Mouse (Mus musculus) adrenal gland (tissue): ENCODE data around the gene Foxc2.

Experiments used
- intact Hi-C: fragments of 180-260 bp; cut with DNase I; formaldehyde crosslinking; loops from one replicate; pipeline ENCODE4 v1.15.1; 2025
- long read RNA-seq, 2 experiments: library from polyadenylated mRNA; unstranded; transcript quantifications; one replicate each; pipeline ENCODE4 v2.0.0; 2020; ENCODE audit warnings: borderline replicate concordance in 1 of 2; ENCODE audit not compliant: insufficient replicate concordance in 1 of 2

Foxc2 gene
- long read RNA-seq, experiment 1, partial matches to known transcripts = 0 of 4 reads
- long read RNA-seq, experiment 1, other reads (novel, unspliced or antisense) = 0 of 4 reads
- long read RNA-seq, experiment 2, partial matches to known transcripts = 0 of 4 reads
- long read RNA-seq, experiment 2, other reads (novel, unspliced or antisense) = 0 of 4 reads

DNA sequence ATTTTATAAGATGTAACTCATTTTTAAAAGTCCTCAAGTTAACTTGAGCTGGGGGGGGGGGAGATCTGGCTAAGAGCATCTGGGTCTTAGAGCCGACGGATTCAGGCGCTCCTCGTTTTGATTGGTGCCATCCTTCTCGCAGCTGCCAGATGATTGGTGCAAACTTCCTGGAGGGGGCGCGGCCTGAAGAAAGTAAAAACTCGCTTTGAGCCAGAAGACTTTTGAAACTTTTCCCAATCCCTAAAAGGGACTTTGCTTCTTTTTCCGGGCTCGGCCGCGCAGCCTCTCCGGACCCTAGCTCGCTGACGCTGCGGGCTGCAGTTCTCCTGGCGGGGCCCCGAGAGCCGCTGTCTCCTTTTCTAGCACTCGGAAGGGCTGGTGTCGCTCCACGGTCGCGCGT, at the start of gene Foxc2:
Foxc2 (plus strand) TSS at position 224 of the 400 bp plus-strand sequence.
- intact Hi-C loops = no loop called here

DNA sequence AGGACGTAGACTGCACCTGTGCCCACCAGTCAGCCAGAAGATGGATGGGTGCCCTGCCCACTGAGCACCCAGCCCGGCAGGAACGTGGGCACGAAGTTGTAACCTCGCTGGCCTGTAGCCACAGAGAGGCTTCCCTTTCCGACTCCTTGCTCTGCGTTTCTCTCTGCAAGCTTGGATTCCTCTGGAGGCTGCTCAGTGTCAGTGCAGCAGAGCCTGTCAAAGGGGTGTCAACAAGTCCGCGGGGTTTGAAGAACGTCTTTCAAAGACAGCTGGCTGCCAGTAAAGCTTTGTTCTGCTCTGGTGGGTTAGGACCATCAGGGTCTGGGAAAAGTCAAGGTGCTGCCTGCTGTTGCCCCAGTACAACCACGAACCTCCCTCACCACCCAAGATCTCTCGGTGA, 44.5 kb upstream of the Foxc2 start:
- intact Hi-C loops = no loop called here

DNA sequence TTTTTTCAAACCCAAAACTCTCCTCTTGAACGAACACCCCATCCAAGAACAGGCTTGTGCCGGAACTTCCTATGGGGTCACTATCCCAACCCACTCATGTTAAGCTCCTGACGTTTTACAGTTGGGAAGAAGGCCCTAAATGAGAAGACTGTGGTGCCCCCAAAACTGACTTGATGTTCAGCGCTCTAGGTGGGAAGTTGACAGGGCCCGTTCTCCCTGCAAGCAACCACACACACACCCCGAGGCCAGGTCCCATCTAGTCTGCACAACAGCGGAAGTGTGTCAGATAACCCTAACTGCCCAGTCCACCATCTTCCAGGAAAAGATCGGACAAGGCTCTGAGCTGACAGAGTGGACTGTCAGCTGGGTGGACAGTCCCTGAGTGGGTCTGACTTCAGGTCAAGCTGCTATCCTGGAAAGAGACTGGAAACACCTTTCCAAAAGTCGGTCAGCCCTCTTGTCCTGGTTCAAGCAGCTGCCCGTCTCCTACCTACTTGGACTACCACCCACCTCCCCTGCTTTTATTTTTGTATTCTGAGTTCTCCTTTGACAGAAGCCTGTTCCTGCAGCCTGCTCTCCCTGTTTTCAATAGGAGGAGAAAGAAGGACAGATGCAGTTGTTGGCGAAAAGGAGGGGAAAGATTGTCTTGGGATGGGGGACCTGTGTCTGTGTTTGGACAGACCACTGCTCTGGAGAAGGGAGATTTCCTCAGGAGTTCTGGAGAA, 43.4 kb upstream of the Foxc2 start:
- intact Hi-C loops = no loop called here

- intact Hi-C loops = no loop called here
These were observed 42.5 kb upstream of the Foxc2 start for GRCm38 (mm10) chr8:121073174-121074107.

- intact Hi-C loops = no loop called here
These were observed 41.7 kb upstream of the Foxc2 start for GRCm38 (mm10) chr8:121074108-121074847.

DNA sequence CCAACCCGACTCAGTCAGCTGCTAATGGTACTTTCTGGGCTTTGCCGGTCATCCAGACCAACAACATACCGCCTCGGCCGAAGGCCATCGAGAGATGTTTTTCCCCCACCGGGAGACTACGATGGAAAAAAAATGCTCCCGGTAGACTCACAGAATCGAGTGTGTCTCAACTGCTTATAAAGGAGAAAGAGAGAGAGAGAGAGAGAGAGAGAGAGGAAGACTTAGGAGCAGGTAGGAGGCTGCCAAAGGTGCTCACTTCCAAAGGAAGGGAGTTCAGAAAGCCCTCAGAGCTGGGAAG, 41.2 kb upstream of the Foxc2 start:
- intact Hi-C loops = no loop called here

DNA sequence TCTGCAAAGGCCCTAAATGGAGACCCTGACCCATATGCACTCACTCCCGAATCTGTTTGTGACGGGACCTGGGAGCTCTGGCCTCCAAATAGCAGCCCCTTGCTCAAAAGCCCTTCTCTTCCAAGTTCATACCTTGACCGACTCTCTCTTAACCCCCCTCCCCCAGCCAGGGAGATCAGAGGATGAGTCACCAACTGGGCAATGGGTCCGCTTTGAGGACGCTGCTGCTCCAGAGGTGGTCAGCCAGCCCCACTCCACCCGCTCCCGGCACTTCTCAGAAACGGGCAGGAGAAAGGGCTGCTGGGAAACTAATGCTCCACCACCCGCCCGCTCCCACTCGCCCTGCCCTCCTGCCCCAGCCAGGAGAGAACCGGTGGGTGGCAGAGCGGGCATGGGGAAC, 40.0 kb upstream of the Foxc2 start:
- intact Hi-C loops = no loop called here

DNA sequence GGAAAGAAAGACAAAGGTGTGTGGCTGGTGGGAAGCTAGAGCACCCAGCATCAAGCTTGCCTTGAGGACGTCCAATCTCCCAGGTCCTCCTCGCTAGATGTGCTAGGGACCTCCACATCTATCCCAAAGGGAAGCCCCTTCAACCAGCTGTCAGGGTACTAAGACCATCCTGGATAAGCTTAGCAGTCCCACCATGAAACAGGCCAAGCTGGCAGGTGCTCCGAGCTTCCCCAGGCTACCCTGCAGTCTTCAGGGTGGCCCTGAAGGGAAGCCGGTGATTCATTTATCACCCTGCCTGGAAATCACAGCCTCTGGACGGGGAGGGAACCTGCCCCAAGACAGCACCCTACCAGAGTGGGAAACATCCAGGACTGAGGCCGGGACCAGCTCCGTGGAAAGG, 39.4 kb upstream of the Foxc2 start:
- intact Hi-C loops = no loop called here

- intact Hi-C loops = no loop called here
These were observed 37.2 kb upstream of the Foxc2 start for GRCm38 (mm10) chr8:121078721-121079120.

- intact Hi-C loops = no loop called here
These were observed 36.8 kb upstream of the Foxc2 start for GRCm38 (mm10) chr8:121079201-121079600.

DNA sequence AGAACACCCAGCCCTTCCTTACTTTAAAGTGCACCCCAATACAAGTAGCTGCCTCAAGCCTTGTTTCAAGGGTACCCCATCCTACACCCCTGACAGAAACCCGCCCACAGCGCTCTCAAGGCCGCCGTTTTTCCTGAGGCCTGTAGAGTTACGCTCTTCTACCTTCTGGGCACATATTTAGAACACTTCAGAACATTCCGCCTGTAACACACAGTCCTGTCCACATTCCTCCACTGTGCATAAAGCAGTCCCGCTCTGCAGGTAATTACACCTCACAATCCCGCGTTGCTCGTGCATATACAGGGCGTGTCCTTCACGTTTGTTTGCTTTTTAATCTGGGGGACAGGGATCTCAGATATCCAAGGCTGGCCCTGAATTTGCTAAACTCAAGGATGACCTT, 36.0 kb upstream of the Foxc2 start:
- intact Hi-C loops = no loop called here

GRCm38 (mm10) chr8:121080361-121081090, 35.4 kb upstream of the Foxc2 start:
- intact Hi-C loops = no loop called here

DNA sequence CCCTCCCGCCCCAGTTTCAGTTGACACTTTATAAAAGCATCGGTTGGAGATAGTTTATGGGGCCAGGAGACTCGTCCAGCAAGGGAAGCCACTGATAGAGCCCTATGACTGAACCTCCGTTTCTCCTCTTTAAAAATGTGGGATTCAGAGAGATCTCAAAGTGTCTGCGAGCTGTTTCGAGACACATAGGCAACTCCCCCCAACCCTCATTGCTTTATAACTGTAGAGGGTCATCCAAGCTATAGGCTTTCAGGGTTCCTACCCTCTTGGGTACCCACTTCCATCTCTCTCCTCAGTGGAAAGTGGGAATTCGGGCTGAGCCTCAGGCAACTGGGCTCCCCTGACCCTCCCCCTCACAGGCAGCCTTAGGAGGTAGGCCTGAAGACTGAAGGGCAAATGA, 34.6 kb upstream of the Foxc2 start:
- intact Hi-C loops = no loop called here

DNA sequence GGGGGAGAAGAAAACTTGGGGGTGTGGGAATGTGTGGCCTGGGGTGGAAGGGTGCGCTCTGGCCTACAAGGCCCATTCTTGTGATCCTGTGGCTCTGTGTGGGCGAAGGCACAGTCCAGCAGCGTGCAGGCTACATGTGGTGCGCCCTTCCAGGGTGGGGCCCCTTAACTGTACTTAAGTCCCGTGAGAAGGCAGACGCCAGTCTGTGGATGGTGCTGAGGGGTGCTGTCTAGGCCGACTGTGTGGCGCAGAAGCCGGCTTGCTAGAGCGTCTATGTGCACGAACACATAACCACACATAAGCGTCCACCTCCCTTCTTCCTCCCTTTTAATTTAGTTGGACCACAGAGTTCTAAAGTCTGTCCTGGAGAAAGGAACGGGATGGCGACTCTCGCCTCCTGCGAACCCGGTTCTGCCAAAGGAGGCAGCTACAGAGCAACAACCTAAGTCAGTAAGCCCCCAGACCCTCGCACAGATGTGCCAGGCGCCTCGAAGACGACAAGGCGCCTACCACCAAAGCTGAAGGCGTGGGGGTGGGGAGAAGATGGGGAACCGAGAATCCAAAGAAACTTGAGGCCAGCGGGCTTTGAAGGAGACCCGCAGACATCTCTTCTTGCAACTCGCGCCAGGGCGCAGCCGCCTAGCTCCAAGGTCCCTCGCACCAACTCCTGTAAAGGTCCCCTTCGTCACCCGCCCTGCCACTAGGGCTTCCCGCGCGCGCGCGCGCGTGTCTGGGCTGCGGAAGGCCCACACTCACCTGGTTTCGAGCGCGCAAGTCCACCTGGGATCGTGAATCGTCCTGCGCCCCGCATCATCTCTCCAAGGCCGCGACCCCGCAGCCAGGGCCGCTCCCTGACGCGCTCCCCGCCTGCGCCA, 33.5 kb upstream of the Foxc2 start:
- intact Hi-C loops = no loop called here

GRCm38 (mm10) chr8:121083093-121083935, 32.7 kb upstream of the Foxc2 start:
- intact Hi-C loops = no loop called here

DNA sequence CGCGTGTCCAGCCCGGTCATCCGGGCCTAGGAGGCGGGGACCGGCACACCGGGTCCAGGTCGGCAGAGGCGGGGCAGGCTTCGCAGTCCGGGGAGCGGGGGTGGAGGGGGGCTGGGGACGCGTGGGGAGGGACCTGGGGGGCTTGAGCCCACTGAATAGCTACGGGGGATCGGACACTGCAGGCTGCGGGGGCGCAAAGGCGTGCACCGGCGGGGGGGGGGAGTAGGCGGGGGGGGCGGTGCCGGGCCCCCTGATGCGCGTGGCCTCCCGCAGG, 32.1 kb upstream of the Foxc2 start:
- intact Hi-C loops = no loop called here

GRCm38 (mm10) chr8:121084210-121084951, 31.6 kb upstream of the Foxc2 start, which contains the start of gene Foxf1:
Foxf1 (plus strand) TSS chr8:121084386.
- intact Hi-C loops = no loop called here

GRCm38 (mm10) chr8:121085011-121085410, 31.0 kb upstream of the Foxc2 start:
- intact Hi-C loops = no loop called here

DNA sequence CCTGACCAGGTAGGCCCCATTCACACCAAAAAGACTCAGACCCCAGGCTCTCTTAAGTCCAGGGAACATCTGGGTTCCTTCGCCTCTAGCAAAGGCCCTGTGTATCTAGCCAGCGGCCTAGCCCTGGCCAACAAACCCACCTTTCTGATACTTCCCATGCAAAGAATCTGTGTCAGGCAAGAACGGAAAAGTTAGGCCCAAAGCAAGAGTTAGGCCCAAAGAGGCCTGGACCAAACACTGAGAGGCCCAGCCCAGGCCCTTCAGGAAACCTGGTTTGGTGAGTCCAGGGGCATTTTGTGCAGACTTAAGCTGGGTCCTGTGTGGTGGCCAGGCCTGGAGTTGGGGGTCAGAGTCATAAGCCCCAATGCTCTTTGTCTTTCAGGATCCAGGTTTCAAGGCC, 30.4 kb upstream of the Foxc2 start:
- intact Hi-C loops = no loop called here
